Mouse (Mus musculus): ENCODE results near the gene Ptf1a. TPM values are rescaled to one million over a fixed set of nuclear protein-coding genes. Genes with fewer than 3 reads are reported as not detected.

Ptf1a gene
- total RNA-seq, 1 experiment from 2014 or later: not detected

- ATAC-seq (replicated peaks in 1 of 2; ENCODE audit: insufficient read depth in 1 of 2, low FRiP score in 2 of 2, low TSS enrichment in 1 of 2, low read depth in 1 of 2, poor library complexity in 2 of 2, severe bottlenecking in 2 of 2): no peak
Observed at GRCm38 (mm10) chr2:19446746-19447145, 1.3 kb downstream of the Ptf1a start.

DNA sequence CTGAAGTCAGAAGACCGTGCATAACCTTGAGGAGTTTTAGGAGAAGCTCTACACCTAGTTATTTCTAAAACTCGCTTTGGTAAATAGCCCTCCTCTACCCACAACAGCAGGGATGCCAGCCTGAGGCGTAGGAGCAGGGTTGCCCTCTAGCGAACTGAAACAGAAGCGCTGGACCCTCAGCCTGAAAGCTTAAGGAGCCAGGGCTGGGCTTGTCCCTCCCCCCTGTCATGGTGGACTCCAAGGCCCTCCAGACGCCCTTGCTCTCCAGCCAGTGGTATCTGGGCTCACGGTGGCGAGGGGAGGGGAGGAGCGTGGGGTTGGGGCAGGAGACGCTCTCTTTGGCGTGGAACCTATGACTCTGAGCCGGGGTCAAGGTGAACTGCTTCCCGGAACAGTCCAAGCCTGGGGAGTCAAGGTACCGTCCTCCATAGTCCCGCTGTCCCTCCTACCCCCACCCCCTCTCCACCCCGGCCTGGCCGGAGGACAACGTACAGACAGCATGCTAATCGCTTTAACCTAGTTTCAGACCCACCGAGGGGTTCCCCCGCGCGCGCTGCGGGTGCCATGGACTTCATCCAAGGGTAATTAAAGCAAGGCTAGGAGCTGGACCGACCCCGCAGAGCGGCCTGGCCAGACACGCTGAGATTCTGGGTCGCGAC lies 2.7 kb downstream of the Ptf1a start:
- ATAC-seq (replicated peaks in 1 of 2; ENCODE audit: insufficient read depth in 1 of 2, low FRiP score in 2 of 2, low TSS enrichment in 1 of 2, low read depth in 1 of 2, poor library complexity in 2 of 2, severe bottlenecking in 2 of 2): peak in 1 of 2 experiments; percentile 46; a peak in 2 of 4 replicates

DNA sequence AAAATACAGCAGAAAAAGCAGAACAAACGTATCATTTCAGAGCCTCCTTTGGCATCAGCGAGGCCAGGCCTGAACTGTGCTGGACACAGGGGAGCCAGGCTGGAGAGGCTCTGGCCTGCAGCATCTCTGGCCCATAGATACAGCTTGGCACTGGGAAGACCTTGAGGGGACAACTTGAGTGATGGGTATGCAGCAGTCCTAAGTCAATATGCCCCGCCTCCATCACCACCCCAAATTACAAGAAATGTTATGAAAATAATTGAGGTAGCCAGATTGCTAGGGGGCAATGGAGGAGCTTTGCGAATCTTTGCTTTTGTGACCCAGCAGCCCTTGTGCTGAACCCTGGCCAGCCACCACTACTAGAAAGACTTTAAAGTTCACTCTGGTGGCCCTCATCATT lies 3.8 kb downstream of the Ptf1a start:
- no peak for ATAC-seq (replicated peaks in 1 of 2; ENCODE audit: insufficient read depth in 1 of 2, low FRiP score in 2 of 2, low TSS enrichment in 1 of 2, low read depth in 1 of 2, poor library complexity in 2 of 2, severe bottlenecking in 2 of 2)

- ATAC-seq (replicated peaks in 1 of 2; ENCODE audit: insufficient read depth in 1 of 2, low FRiP score in 2 of 2, low TSS enrichment in 1 of 2, low read depth in 1 of 2, poor library complexity in 2 of 2, severe bottlenecking in 2 of 2): no peak
Observed at GRCm38 (mm10) chr2:19452531-19453055, 7.1 kb downstream of the Ptf1a start.

DNA sequence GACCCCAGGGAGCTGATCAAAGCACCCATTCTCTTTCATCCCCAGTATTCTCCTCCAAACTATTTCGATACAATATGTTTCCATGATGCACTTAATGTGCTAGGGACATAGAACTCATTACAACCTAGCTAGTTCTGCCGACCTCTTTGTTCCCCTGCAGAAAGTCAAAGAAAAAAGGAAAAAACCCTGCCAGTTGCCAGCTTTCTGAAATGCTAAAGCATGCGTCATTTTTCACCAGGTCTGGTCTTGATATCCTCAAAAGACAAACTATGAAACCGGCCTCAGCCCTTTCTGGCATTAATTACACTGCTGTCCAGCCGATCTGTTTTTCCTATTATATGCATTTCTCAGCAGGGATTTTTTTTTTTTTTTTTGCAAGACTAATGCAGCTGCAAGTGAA lies 9.8 kb downstream of the Ptf1a start:
- ATAC-seq (replicated peaks in 1 of 2; ENCODE audit: insufficient read depth in 1 of 2, low FRiP score in 2 of 2, low TSS enrichment in 1 of 2, low read depth in 1 of 2, poor library complexity in 2 of 2, severe bottlenecking in 2 of 2): no peak

GRCm38 (mm10) chr2:19455857-19456482 lies 10.5 kb downstream of the Ptf1a start:
- ATAC-seq (replicated peaks in 1 of 2; ENCODE audit: insufficient read depth in 1 of 2, low FRiP score in 2 of 2, low TSS enrichment in 1 of 2, low read depth in 1 of 2, poor library complexity in 2 of 2, severe bottlenecking in 2 of 2): no peak

GRCm38 (mm10) chr2:19458785-19459184 lies 13.3 kb downstream of the Ptf1a start:
- no peak for ATAC-seq (replicated peaks in 1 of 2; ENCODE audit: insufficient read depth in 1 of 2, low FRiP score in 2 of 2, low TSS enrichment in 1 of 2, low read depth in 1 of 2, poor library complexity in 2 of 2, severe bottlenecking in 2 of 2)

DNA sequence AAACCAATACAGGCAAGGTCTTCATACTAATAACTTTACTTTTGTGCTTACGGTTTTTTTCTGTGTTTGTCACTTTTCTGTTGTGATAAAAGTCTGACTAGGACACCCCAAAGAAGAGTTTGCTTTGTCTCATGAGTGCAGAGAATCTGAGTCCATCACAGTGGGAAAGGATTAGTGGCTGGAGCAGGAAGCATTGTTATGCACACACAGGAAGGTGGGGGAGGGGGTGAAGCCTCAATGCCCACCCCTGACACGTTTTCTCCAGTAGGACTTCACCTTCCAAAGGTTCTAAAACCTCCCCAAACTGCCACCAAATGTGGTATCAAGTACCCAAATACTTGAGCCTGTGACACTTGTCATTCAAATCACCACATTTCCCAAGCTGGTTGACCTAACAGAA lies 16.5 kb downstream of the Ptf1a start:
- no peak for ATAC-seq (replicated peaks in 1 of 2; ENCODE audit: insufficient read depth in 1 of 2, low FRiP score in 2 of 2, low TSS enrichment in 1 of 2, low read depth in 1 of 2, poor library complexity in 2 of 2, severe bottlenecking in 2 of 2)

DNA sequence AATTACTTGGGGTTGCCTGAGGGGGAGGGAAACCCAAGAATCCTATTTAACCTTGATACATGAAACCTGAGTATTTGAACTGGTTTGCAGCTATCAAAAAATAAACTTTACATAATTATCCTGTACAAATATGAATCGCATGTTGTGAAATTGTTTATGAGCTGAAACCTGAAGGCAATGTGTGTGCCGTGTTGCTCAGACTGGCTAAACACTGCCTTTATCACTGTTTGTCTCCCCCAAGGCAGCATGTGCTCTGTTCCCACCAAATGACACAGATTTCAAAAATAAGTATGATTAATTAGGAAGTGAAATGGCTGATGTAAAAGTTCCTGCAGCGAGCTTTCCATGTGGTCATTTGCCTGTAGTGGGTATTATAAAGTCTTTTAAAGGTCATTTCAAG lies 44.8 kb downstream of the Ptf1a start:
- no peak for ATAC-seq (replicated peaks in 1 of 2; ENCODE audit: insufficient read depth in 1 of 2, low FRiP score in 2 of 2, low TSS enrichment in 1 of 2, low read depth in 1 of 2, poor library complexity in 2 of 2, severe bottlenecking in 2 of 2)

Other genes starting within 250 kb of the Ptf1a start
- gene Armc3, start 246.4 kb upstream of the Ptf1a start, total RNA-seq (2017): 0.99 and 2.0 TPM in 2 replicates
- gene Msrb2, start 74.2 kb upstream of the Ptf1a start, total RNA-seq (2017): 32.8 and 32.9 TPM in 2 replicates
- gene 4921504E06Rik, start 108.3 kb downstream of the Ptf1a start, total RNA-seq (2017): not detected in 2 replicates
- gene Otud1, start 212.1 kb downstream of the Ptf1a start, total RNA-seq (2017): 7.3 and 11.1 TPM in 2 replicates

Measured in hematopoietic stem cell, adult 5-6 weeks (primary cell).